Mouse (Mus musculus) C2C12 (cell line): ENCODE measurements at regions not wholly inside any gene's neighbourhood (a gene's known extent, or its start where the extent isn't known, plus 50 kb on each side); places are given as distances from the start of the nearest gene placed in this dataset.

Experiments
- H3K27me3 ChIP-seq: one replicate; pipeline ENCODE4 v1.6.1; 2011; ENCODE audit not compliant: control insufficient read depth, insufficient read depth, insufficient read length
- H3K36me3 ChIP-seq: one replicate; pipeline ENCODE4 v1.6.1; 2011; ENCODE audit not compliant: control insufficient read depth, insufficient read depth
- H3K4me3 ChIP-seq: one replicate; pipeline ENCODE4 v1.5.1; 2011; ENCODE audit warnings: mild to moderate bottlenecking, control low read depth; ENCODE audit not compliant: poor library complexity, insufficient read depth, severe bottlenecking
- H3K79me2 ChIP-seq: one replicate; pipeline ENCODE4 v1.6.1; 2011; ENCODE audit not compliant: control insufficient read depth, insufficient read depth
- H3K79me3 ChIP-seq: one replicate; pipeline ENCODE4 v1.6.1; 2011; ENCODE audit warnings: low read depth, control low read depth
- H3ac ChIP-seq: one replicate; pipeline ENCODE3; 2011; ENCODE audit warnings: low read depth; ENCODE audit not compliant: control insufficient read depth, insufficient read length
- CEBPB ChIP-seq: IDR thresholded peaks from one replicate; pipeline ENCODE4 v1.6.1; 2011; ENCODE audit warnings: low read depth, mild to moderate bottlenecking, control low read depth, moderate library complexity
- CTCF ChIP-seq: IDR thresholded peaks from one replicate; pipeline ENCODE4 v1.5.1; 2011; ENCODE audit not compliant: control insufficient read depth, insufficient read depth, insufficient read length
- FOSL1 ChIP-seq: IDR thresholded peaks from one replicate; pipeline ENCODE4 v1.8.0; 2011; ENCODE audit warnings: mild to moderate bottlenecking, low read length; ENCODE audit not compliant: poor library complexity, insufficient read depth, severe bottlenecking
- MAX ChIP-seq: IDR thresholded peaks from one replicate; pipeline ENCODE4 v1.6.1; 2011; ENCODE audit warnings: mild to moderate bottlenecking, control low read depth
- MYOD1 ChIP-seq: IDR thresholded peaks from one replicate; pipeline ENCODE4 v1.6.1; 2011; ENCODE audit warnings: low read depth; ENCODE audit not compliant: control insufficient read depth, insufficient read length
- MYOG ChIP-seq: IDR thresholded peaks from one replicate; pipeline ENCODE4 v1.6.1; 2011; ENCODE audit not compliant: control insufficient read depth, insufficient read length; ENCODE audit errors: extremely low read depth
- USF1 ChIP-seq: IDR thresholded peaks from one replicate; pipeline ENCODE4 v1.6.1; 2011; ENCODE audit warnings: low read depth, mild to moderate bottlenecking, control low read depth, moderate library complexity

GRCm38 (mm10) chr11:63510611-63511010 lies 381.8 kb downstream of the Pmp22 start:
- Histone ChIP-seq H3K27me3 (no peaks in the 10 kb centered on the region), H3K79me3 (no peaks in the 10 kb centered on the region), H3K36me3 (no peaks in the 10 kb centered on the region), H3K79me2 (no peaks in the 10 kb centered on the region), H3K4me3 (no peak overlapping the region), H3ac (no peak overlapping the region)
- TF ChIP-seq MAX (no peak), CEBPB (no peak), USF1 (no peak), CTCF (no peak), FOSL1 (no peak), MYOG (no peak), MYOD1 (no peak)

- Histone ChIP-seq H3K27me3 (no peaks in the 10 kb centered on the region), H3K79me3 (no peaks in the 10 kb centered on the region), H3K4me3 (no peak overlapping the region), H3K79me2 (no peaks in the 10 kb centered on the region), H3K36me3 (no peaks in the 10 kb centered on the region), H3ac (no peak overlapping the region)
- no peak for TF ChIP-seq USF1
- no peak for TF ChIP-seq FOSL1
- TF ChIP-seq MYOG = no peak
- TF ChIP-seq MYOD1 = no peak
- TF ChIP-seq CTCF = no peak
- TF ChIP-seq CEBPB = no peak
- TF ChIP-seq MAX = no peak
Observed at GRCm38 (mm10) chr11:63514615-63515014, 385.8 kb downstream of the Pmp22 start.

- no peaks in the 10 kb centered on the region for H3K79me3 ChIP-seq
- H3K36me3 ChIP-seq = no peaks in the 10 kb centered on the region
- H3K27me3 ChIP-seq = no peaks in the 10 kb centered on the region
- no peaks in the 10 kb centered on the region for H3K79me2 ChIP-seq
- no peak overlapping the region for H3K4me3 ChIP-seq
- no peak overlapping the region for H3ac ChIP-seq
- TF ChIP-seq FOSL1 (no peak), MYOD1 (no peak), MAX (no peak), USF1 (no peak), CEBPB (no peak), CTCF (no peak), MYOG (no peak)
Observed at GRCm38 (mm10) chr11:63518847-63519246, 390.1 kb downstream of the Pmp22 start.

GRCm38 (mm10) chr11:63524254-63524653 lies 395.5 kb downstream of the Pmp22 start:
- Histone ChIP-seq H3ac (no peak overlapping the region), H3K36me3 (no peaks in the 10 kb centered on the region), H3K4me3 (no peak overlapping the region), H3K79me3 (no peaks in the 10 kb centered on the region), H3K27me3 (no peaks in the 10 kb centered on the region), H3K79me2 (no peaks in the 10 kb centered on the region)
- no peak for TF ChIP-seq MAX
- no peak for TF ChIP-seq USF1
- TF ChIP-seq FOSL1 = no peak
- TF ChIP-seq CEBPB = no peak
- no peak for TF ChIP-seq MYOG
- TF ChIP-seq CTCF = no peak
- TF ChIP-seq MYOD1 = no peak

- Histone ChIP-seq H3K27me3 (no peaks in the 10 kb centered on the region), H3K36me3 (no peaks in the 10 kb centered on the region), H3K4me3 (no peak overlapping the region), H3ac (no peak overlapping the region), H3K79me2 (no peaks in the 10 kb centered on the region), H3K79me3 (no peaks in the 10 kb centered on the region)
- TF ChIP-seq FOSL1 (no peak), MYOG (no peak), CTCF (no peak), USF1 (no peak), CEBPB (no peak), MYOD1 (no peak), MAX (no peak)
Observed at GRCm38 (mm10) chr11:63525431-63525830, 396.6 kb downstream of the Pmp22 start.

- no peaks in the 10 kb centered on the region for H3K79me2 ChIP-seq
- no peak overlapping the region for H3ac ChIP-seq
- H3K36me3 ChIP-seq = no peaks in the 10 kb centered on the region
- TF ChIP-seq MYOG = no peak
- TF ChIP-seq FOSL1 = no peak
- no peak for TF ChIP-seq CTCF
- TF ChIP-seq MYOD1 = no peak
- TF ChIP-seq CEBPB = no peak
- TF ChIP-seq USF1 = no peak
- no peak for TF ChIP-seq MAX
- H3K4me3 ChIP-seq = no peak overlapping the region
- H3K79me3 ChIP-seq = no peaks in the 10 kb centered on the region
- no peaks in the 10 kb centered on the region for H3K27me3 ChIP-seq
Observed at GRCm38 (mm10) chr11:63525956-63526355, 396.1 kb downstream of the Hs3st3b1 start.
